Mouse (Mus musculus): Measurements from ENCODE around the gene Zmiz1.

DNA sequence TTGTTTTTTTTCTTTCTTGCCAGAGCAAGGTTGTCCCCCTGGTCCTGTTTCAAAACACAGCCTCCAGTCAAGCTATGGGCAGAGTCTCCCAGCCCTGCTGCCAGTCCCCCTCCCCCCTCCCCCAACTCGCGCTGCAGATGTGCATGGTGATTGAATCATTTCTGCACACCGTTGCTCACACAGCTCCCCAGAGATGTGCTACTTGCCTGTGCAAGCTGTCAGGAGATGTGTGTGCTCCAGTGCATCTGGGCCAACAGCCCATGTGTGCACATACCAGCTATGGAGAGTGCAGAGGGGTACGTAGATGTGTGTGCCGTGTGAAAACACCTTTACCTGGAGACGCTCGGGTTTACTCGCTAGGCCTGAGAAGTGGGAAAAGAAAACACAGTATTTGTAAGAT, 105.6 kb downstream of the Zmiz1 start:
- TF ChIP-seq CTCF (IDR thresholded peaks at IDR 0.05; ENCODE audit: low read depth): no peak
- no peak for TF ChIP-seq EP300 (IDR thresholded peaks at IDR 0.05; ENCODE audit: low read depth)
